Mouse (Mus musculus): Measurements from ENCODE around the gene Icosl. TPM values are rescaled to one million over a fixed set of nuclear protein-coding genes. Genes with fewer than 3 reads are reported as not detected.

Gene Icosl
- polyA plus RNA-seq, 1 experiment: 5.3 TPM

DNA sequence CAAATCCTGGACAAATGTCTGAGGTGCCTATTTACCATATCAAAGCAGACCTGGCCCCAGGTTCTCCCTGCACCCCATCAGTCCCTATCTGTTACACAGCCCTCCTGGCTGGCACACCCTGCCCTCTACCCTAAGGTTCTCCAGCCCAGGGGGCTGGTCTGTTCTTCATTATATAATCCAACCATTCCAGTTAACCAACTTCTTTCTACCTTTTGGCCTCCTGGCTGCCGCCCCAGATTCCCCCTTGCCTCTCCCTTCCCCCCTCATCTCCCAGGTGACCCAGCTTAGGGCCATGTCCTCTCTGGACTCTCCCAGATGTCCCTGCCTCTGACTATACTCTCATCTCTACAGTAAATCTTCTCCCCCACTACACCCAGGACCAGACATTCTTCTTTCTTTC, 58.8 kb downstream of the Icosl start:
- TF ChIP-seq POLR2A (IDR thresholded peaks at IDR 0.05; ENCODE audit: extremely low read depth, insufficient read depth, low read length) (no peak), CTCF (IDR thresholded peaks at IDR 0.05; ENCODE audit: extremely low read depth, insufficient read depth, low read length) (no peak)
- H3K4me3 ChIP-seq (ENCODE audit: insufficient read depth, low read length): no peak overlapping the region
- no peak overlapping the region for H3K27ac ChIP-seq (ENCODE audit: insufficient read depth, low read length)
- H3K4me1 ChIP-seq (ENCODE audit: control insufficient read depth, insufficient read depth, low read length): no peaks in the 10 kb centered on the region

DNA sequence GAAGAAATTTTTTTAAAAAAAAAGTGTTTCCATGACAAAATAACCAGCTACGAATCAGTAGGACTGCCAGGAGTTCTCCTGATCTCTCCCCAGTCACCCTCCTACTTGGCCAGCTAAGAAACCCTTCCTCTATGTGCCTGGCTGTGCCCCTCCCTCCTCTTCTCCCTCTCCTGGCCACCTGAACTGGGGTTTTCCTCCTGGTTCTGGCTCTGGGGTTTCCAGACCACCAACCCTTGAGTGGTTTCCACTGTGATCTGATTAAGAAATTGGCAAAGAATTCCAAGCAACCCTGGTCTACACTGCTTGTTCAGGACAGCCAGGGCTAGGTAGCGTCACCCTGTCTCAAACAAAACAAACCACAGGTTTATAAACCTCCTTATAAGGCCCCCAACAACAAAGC, 59.5 kb downstream of the Icosl start:
- TF ChIP-seq POLR2A (IDR thresholded peaks at IDR 0.05; ENCODE audit: extremely low read depth, insufficient read depth, low read length) (no peak), CTCF (IDR thresholded peaks at IDR 0.05; ENCODE audit: extremely low read depth, insufficient read depth, low read length) (no peak)
- Histone ChIP-seq H3K27ac (ENCODE audit: insufficient read depth, low read length) (no peak overlapping the region), H3K4me1 (ENCODE audit: control insufficient read depth, insufficient read depth, low read length) (no peaks in the 10 kb centered on the region), H3K4me3 (ENCODE audit: insufficient read depth, low read length) (no peak overlapping the region)

DNA sequence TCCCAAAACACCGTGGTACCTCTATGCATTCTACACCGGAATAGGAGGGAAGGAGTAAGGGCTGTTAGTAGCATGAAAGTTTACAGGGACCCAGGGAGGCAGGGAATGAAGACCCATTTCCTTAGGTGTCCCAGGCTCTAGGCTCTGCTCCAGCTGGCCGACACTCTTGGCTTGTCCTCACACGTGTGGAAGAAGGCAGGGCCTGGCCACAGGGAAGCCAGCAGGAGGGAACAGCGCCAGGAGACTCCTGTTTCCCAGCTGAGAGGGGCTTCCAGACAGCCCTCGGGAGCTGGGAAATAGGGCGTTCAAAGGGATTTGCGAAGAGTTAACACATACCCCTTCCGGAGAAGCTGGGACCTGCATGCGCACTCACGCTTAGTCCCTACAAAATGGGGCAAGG, 60.3 kb downstream of the Icosl start:
- Histone ChIP-seq H3K27ac (ENCODE audit: insufficient read depth, low read length) (no peak overlapping the region), H3K4me1 (ENCODE audit: control insufficient read depth, insufficient read depth, low read length) (no peaks in the 10 kb centered on the region), H3K4me3 (ENCODE audit: insufficient read depth, low read length) (no peak overlapping the region)
- no peak for TF ChIP-seq CTCF (IDR thresholded peaks at IDR 0.05; ENCODE audit: extremely low read depth, insufficient read depth, low read length)
- TF ChIP-seq POLR2A (IDR thresholded peaks at IDR 0.05; ENCODE audit: extremely low read depth, insufficient read depth, low read length): no peak

DNA sequence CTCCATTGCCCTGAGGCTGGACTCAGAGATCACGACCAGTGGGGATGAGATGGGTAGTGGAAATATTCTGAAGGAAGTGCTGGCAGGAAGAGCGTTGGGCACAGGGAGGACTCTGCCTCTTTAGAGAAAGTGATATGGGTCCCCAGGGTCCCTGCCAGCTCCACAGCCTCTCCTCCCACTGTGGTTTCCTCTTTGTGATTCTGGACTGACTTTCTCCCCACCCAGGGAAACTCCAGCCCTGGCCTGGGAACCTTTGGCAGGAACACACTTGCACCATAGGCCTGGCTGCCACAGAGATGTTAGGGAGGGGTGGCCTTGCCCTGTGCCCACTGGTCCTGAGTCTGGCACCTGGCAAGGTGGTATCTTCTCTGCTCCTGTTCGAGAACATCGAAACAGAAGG, 60.9 kb downstream of the Icosl start:
- H3K4me3 ChIP-seq (ENCODE audit: insufficient read depth, low read length): no peak overlapping the region
- no peak for TF ChIP-seq POLR2A (IDR thresholded peaks at IDR 0.05; ENCODE audit: extremely low read depth, insufficient read depth, low read length)
- no peak for TF ChIP-seq CTCF (IDR thresholded peaks at IDR 0.05; ENCODE audit: extremely low read depth, insufficient read depth, low read length)
- H3K27ac ChIP-seq (ENCODE audit: insufficient read depth, low read length): no peak overlapping the region
- no peaks in the 10 kb centered on the region for H3K4me1 ChIP-seq (ENCODE audit: control insufficient read depth, insufficient read depth, low read length)

Other genes starting within 250 kb of the Icosl start
- not detected in 2 replicates for gene Krtap10-4, start 242.2 kb upstream of the Icosl start, polyA plus RNA-seq (2012; rRNA removed)
- gene Krtap10-10, start 233.4 kb upstream of the Icosl start, polyA plus RNA-seq (2012; rRNA removed): not detected in 2 replicates
- not detected in 2 replicates for gene Gm36176, start 222.5 kb upstream of the Icosl start, polyA plus RNA-seq (2012; rRNA removed)
- gene Gm10318, start 216.4 kb upstream of the Icosl start, polyA plus RNA-seq (2012; rRNA removed): 0.15 TPM in 1 of 2 replicates, not detected in the other
- gene Gm3285, start 207.3 kb upstream of the Icosl start, polyA plus RNA-seq (2012; rRNA removed): not detected in 2 replicates
- gene Lrrc3, start 166.8 kb upstream of the Icosl start, polyA plus RNA-seq (2012; rRNA removed): 7.3 and 7.7 TPM in 2 replicates
- gene Trpm2, start 98.7 kb upstream of the Icosl start, polyA plus RNA-seq (2012; rRNA removed): 30.8 and 32.0 TPM in 2 replicates
- gene 1810043G02Rik, start 90.8 kb upstream of the Icosl start, polyA plus RNA-seq (2012; rRNA removed): 74.0 and 74.4 TPM in 2 replicates
- gene Pfkl, start 59.2 kb upstream of the Icosl start, polyA plus RNA-seq (2012; rRNA removed): 158 and 186 TPM in 2 replicates
- 0.13 and 0.38 TPM in 2 replicates for gene Dnmt3l, start 27.4 kb upstream of the Icosl start, polyA plus RNA-seq (2012; rRNA removed)
- gene Aire, start 25.7 kb upstream of the Icosl start, polyA plus RNA-seq (2012; rRNA removed): 0.32 and 0.65 TPM in 2 replicates
- 128 TPM in 2 replicates for gene D10Jhu81e, start 100.5 kb downstream of the Icosl start, polyA plus RNA-seq (2012; rRNA removed)
- 18.2 and 19.6 TPM in 2 replicates for gene Pwp2, start 115.8 kb downstream of the Icosl start, polyA plus RNA-seq (2012; rRNA removed)
- gene Trappc10, start 175.3 kb downstream of the Icosl start, polyA plus RNA-seq (2012; rRNA removed): 61.6 and 62.8 TPM in 2 replicates